Mouse (Mus musculus): ENCODE data around the gene 2010315B03Rik. TPM values are rescaled to one million over a fixed set of nuclear protein-coding genes. Genes with fewer than 3 reads are reported as not detected.

The 2010315B03Rik gene
- polyA plus RNA-seq (2015; fragmentation: Nextera tagmentation; extraction: Ambion mirVana), result 11.4 and 11.7 TPM in 2 replicates

GRCm38 (mm10) chr9:124312171-124313142, at the start of gene 2010315B03Rik:
TSS of gene 2010315B03Rik (minus strand) at chr9:124312696.
- no peaks in the 10 kb centered on the region for H3K27me3 ChIP-seq (replicated peaks; ENCODE audit: insufficient read depth, low read length)
- DNase-seq (ENCODE audit: low spot score) (peak; percentile 97), ATAC-seq (peak; percentile 99)
- H3K4me1 ChIP-seq (ENCODE audit: insufficient read depth, low read depth, low read length), result no peaks in the 10 kb centered on the region; the same call in 1 of the 2 replicates
- H3K9ac ChIP-seq (replicated peaks; ENCODE audit: low read depth), result peak within 1 kb of the TSS; percentile 54
- peak within 1 kb of the TSS; percentile 89 for H3K27ac ChIP-seq (ENCODE audit: low read length)
- no peaks in the 10 kb centered on the region for H3K36me3 ChIP-seq (ENCODE audit: insufficient read depth, low read length)
- no peaks in the 10 kb centered on the region for H3K9me3 ChIP-seq (ENCODE audit: low read length)
- peak within 1 kb of the TSS; percentile 49 for H3K4me2 ChIP-seq (replicated peaks; ENCODE audit: low read depth, low read length)
- TF ChIP-seq EP300 (IDR thresholded peaks at IDR 0.05), result peak; percentile 53
- peak; percentile 32 for TF ChIP-seq CTCF (IDR thresholded peaks at IDR 0.05)
- 1% methylated on average over 21 of the region's 22 CpGs for WGBS
- peak within 1 kb of the TSS; percentile 50 for H3K4me3 ChIP-seq (ENCODE audit: low read depth, low read length)

- Histone ChIP-seq H3K36me3 (ENCODE audit: insufficient read depth, low read length) (no peaks in the 10 kb centered on the region), H3K4me2 (replicated peaks; ENCODE audit: low read depth, low read length) (peak overlapping the region; percentile 49), H3K9ac (replicated peaks; ENCODE audit: low read depth) (peak overlapping the region; percentile 54), H3K4me1 (ENCODE audit: insufficient read depth, low read depth, low read length) (no peaks in the 10 kb centered on the region; the same call in 1 of the 2 replicates), H3K4me3 (ENCODE audit: low read depth, low read length) (peak overlapping the region; percentile 50; the same call in 1 of the 2 replicates), H3K27me3 (replicated peaks; ENCODE audit: insufficient read depth, low read length) (no peaks in the 10 kb centered on the region), H3K27ac (ENCODE audit: low read length) (peak overlapping the region; percentile 89), H3K9me3 (ENCODE audit: low read length) (no peaks in the 10 kb centered on the region)
- no peak for ATAC-seq
- TF ChIP-seq EP300 (IDR thresholded peaks at IDR 0.05), result no peak
- no peak for TF ChIP-seq CTCF (IDR thresholded peaks at IDR 0.05)
- peak; percentile 4 for DNase-seq (ENCODE audit: low spot score)
These were observed 994 bp downstream of the 2010315B03Rik start for GRCm38 (mm10) chr9:124311502-124311901.

GRCm38 (mm10) chr9:124288329-124288728, 24.2 kb downstream of the 2010315B03Rik start:
- H3K4me2 ChIP-seq (replicated peaks; ENCODE audit: low read depth, low read length), result no peak overlapping the region
- H3K9me3 ChIP-seq (ENCODE audit: low read length), result peaks cover 4% of the 10 kb centered on the region; the same call in 1 of the 2 replicates
- H3K4me3 ChIP-seq (ENCODE audit: low read depth, low read length), result no peak overlapping the region
- H3K9ac ChIP-seq (replicated peaks; ENCODE audit: low read depth), result no peak overlapping the region
- no peaks in the 10 kb centered on the region for H3K4me1 ChIP-seq (ENCODE audit: insufficient read depth, low read depth, low read length)
- no peak overlapping the region for H3K27ac ChIP-seq (ENCODE audit: low read length)
- H3K27me3 ChIP-seq (replicated peaks; ENCODE audit: insufficient read depth, low read length), result no peaks in the 10 kb centered on the region
- TF ChIP-seq EP300 (IDR thresholded peaks at IDR 0.05), result no peak
- TF ChIP-seq CTCF (IDR thresholded peaks at IDR 0.05), result no peak
- ATAC-seq (no peak), DNase-seq (ENCODE audit: low spot score) (no peak)
- H3K36me3 ChIP-seq (ENCODE audit: insufficient read depth, low read length), result peaks cover 4% of the 10 kb centered on the region; the same call in 1 of the 2 replicates

- no peak for TF ChIP-seq EP300 (IDR thresholded peaks at IDR 0.05)
- TF ChIP-seq CTCF (IDR thresholded peaks at IDR 0.05), result peak; percentile 31
- Histone ChIP-seq H3K4me2 (replicated peaks; ENCODE audit: low read depth, low read length) (peak overlapping the region; percentile 78), H3K9me3 (ENCODE audit: low read length) (no peaks in the 10 kb centered on the region), H3K4me3 (ENCODE audit: low read depth, low read length) (peak overlapping the region; percentile 75), H3K9ac (replicated peaks; ENCODE audit: low read depth) (peak overlapping the region; percentile 75), H3K4me1 (ENCODE audit: insufficient read depth, low read depth, low read length) (peaks cover 11% of the 10 kb centered on the region; the same call in 1 of the 2 replicates), H3K36me3 (ENCODE audit: insufficient read depth, low read length) (peaks cover 9% of the 10 kb centered on the region), H3K27ac (ENCODE audit: low read length) (peak overlapping the region; percentile 69), H3K27me3 (replicated peaks; ENCODE audit: insufficient read depth, low read length) (no peaks in the 10 kb centered on the region)
- ATAC-seq, result peak; percentile 98
- DNase-seq (ENCODE audit: low spot score), result peak; percentile 97
- WGBS, result 0% methylated on average over 22 of the region's 22 CpGs
These were observed 30.4 kb downstream of the 2010315B03Rik start for GRCm38 (mm10) chr9:124281912-124282686.

GRCm38 (mm10) chr9:124281448-124281791, 31.1 kb downstream of the 2010315B03Rik start:
- Histone ChIP-seq H3K36me3 (ENCODE audit: insufficient read depth, low read length) (peaks cover 9% of the 10 kb centered on the region), H3K4me1 (ENCODE audit: insufficient read depth, low read depth, low read length) (peaks cover 11% of the 10 kb centered on the region; the same call in 1 of the 2 replicates), H3K9me3 (ENCODE audit: low read length) (no peaks in the 10 kb centered on the region), H3K4me2 (replicated peaks; ENCODE audit: low read depth, low read length) (peak overlapping the region; percentile 78), H3K27ac (ENCODE audit: low read length) (peak overlapping the region; percentile 69), H3K27me3 (replicated peaks; ENCODE audit: insufficient read depth, low read length) (no peaks in the 10 kb centered on the region), H3K4me3 (ENCODE audit: low read depth, low read length) (peak overlapping the region; percentile 75), H3K9ac (replicated peaks; ENCODE audit: low read depth) (peak overlapping the region; percentile 75)
- peak; percentile 64 for DNase-seq (ENCODE audit: low spot score)
- ATAC-seq, result no peak
- TF ChIP-seq EP300 (IDR thresholded peaks at IDR 0.05) (no peak), CTCF (IDR thresholded peaks at IDR 0.05) (no peak)
- 9% methylated on average over 1 of the region's 1 CpGs for WGBS

Data from lung, postnatal 0 days (tissue).